Mouse (Mus musculus) forebrain, embryonic 15.5 days (tissue): ENCODE data around the gene Syngap1. TPM values are rescaled to one million over a fixed set of nuclear protein-coding genes. Genes with fewer than 3 reads are reported as not detected.

Experiments
- ATAC-seq: fragments of 200-750 bp; cut with Nextera tagmentation; replicated peaks from 2 replicates; pipeline ENCODE4 v1.8.0; 2017; ENCODE audit warnings: mild to moderate bottlenecking, moderate TSS enrichment, moderate library complexity
- H3K27ac ChIP-seq: fragments of 300-500 bp; sonication (generic); replicated peaks from 2 replicates; pipeline ENCODE4 v1.5.1; 2015; ENCODE audit warnings: mild to moderate bottlenecking, inconsistent platforms
- H3K27me3 ChIP-seq: fragments of 300-500 bp; sonication (generic); 2 replicates; pipeline ENCODE4 v1.6.1; 2015; ENCODE audit warnings: inconsistent platforms
- H3K36me3 ChIP-seq: fragments of 300-500 bp; sonication (generic); 2 replicates; pipeline ENCODE4 v1.6.1; 2015; ENCODE audit warnings: mild to moderate bottlenecking, inconsistent platforms
- H3K4me1 ChIP-seq: fragments of 300-500 bp; sonication (generic); 2 replicates; pipeline ENCODE4 v1.6.1; 2015; ENCODE audit warnings: inconsistent platforms
- H3K4me2 ChIP-seq: fragments of 300-500 bp; sonication (generic); replicated peaks from 2 replicates; pipeline ENCODE4 v1.6.1; 2015; ENCODE audit warnings: mild to moderate bottlenecking, inconsistent platforms
- H3K4me3 ChIP-seq: fragments of 300-500 bp; sonication (generic); 2 replicates; pipeline ENCODE4 v1.5.1; 2015; ENCODE audit warnings: mild to moderate bottlenecking, inconsistent platforms
- H3K9ac ChIP-seq: fragments of 300-500 bp; sonication (generic); replicated peaks from 2 replicates; pipeline ENCODE4 v1.6.1; 2015; ENCODE audit warnings: mild to moderate bottlenecking, inconsistent platforms
- H3K9me3 ChIP-seq: fragments of 300-500 bp; sonication (generic); 2 replicates; pipeline ENCODE4 v1.6.1; 2016; ENCODE audit warnings: inconsistent platforms
- WGBS: fragments of 180-500 bp; shearing (Covaris S2); methylation state at CpG from one replicate; pipeline ENCODE4 v1.1.7; 2015; ENCODE audit warnings: mixed read lengths; 5-methylcytosine and 5-hydroxymethylcytosine counted together
- polyA plus RNA-seq: library from polyadenylated mRNA; unstranded; fragments of >200 nt; fragmentation: Nextera tagmentation; extraction: Ambion mirVana; gene quantifications from 2 replicates; pipeline ENCODE4 v1.2.1, GENCODE M21; 2015

Syngap1 gene
- polyA plus RNA-seq, 1 experiment from 2014 or later, result 6.5 TPM

GRCm38 (mm10) chr17:26938731-26939130 lies 2.3 kb upstream of the Syngap1 start:
- H3K36me3 ChIP-seq, result peaks cover 20% of the 10 kb centered on the region
- under 1% methylated on average over 22 of the region's 22 CpGs for WGBS
- peak overlapping the region; percentile 77 for H3K9ac ChIP-seq
- H3K4me1 ChIP-seq, result peaks cover 57% of the 10 kb centered on the region
- H3K27me3 ChIP-seq, result no peaks in the 10 kb centered on the region
- peak; percentile 0; the same call in 1 of the 2 replicates for ATAC-seq
- H3K4me3 ChIP-seq, result peak overlapping the region; percentile 87
- peak overlapping the region; percentile 99 for H3K4me2 ChIP-seq
- H3K9me3 ChIP-seq, result no peaks in the 10 kb centered on the region
- peak overlapping the region; percentile 98 for H3K27ac ChIP-seq

GRCm38 (mm10) chr17:26939178-26939972 lies 1.7 kb upstream of the Syngap1 start, which contains the start of gene Cuta:
Gene Cuta (minus strand): TSS chr17:26939569.
- peak within 1 kb of the TSS; percentile 99 for H3K4me2 ChIP-seq
- H3K4me1 ChIP-seq, result peaks cover 56% of the 10 kb centered on the region
- ATAC-seq, result peak; percentile 93
- no peaks in the 10 kb centered on the region for H3K9me3 ChIP-seq
- H3K27ac ChIP-seq, result peak within 1 kb of the TSS; percentile 98
- WGBS, result under 1% methylated on average over 70 of the region's 70 CpGs
- no peaks in the 10 kb centered on the region for H3K27me3 ChIP-seq
- peaks cover 20% of the 10 kb centered on the region for H3K36me3 ChIP-seq
- peak within 1 kb of the TSS; percentile 87 for H3K4me3 ChIP-seq
- H3K9ac ChIP-seq, result peak within 1 kb of the TSS; percentile 77

- Histone ChIP-seq H3K36me3 (peaks cover 18% of the 10 kb centered on the region), H3K9me3 (no peaks in the 10 kb centered on the region), H3K9ac (peak overlapping the region; percentile 77), H3K4me2 (peak overlapping the region; percentile 99), H3K4me3 (peak overlapping the region; percentile 87), H3K27me3 (no peaks in the 10 kb centered on the region), H3K27ac (peak overlapping the region; percentile 98), H3K4me1 (peaks cover 60% of the 10 kb centered on the region)
- ATAC-seq, result no peak
- WGBS, result 2% methylated on average over 3 of the region's 3 CpGs
These were observed 1.1 kb upstream of the Syngap1 start for GRCm38 (mm10) chr17:26939973-26940300.

- 9% methylated on average over 4 of the region's 4 CpGs for WGBS
- Histone ChIP-seq H3K36me3 (0 out of 2 replicates have a peak, but pooled peaks cover 5% of the 10 kb centered on the region), H3K4me3 (peak overlapping the region; percentile 51), H3K4me1 (peaks cover 81% of the 10 kb centered on the region), H3K4me2 (peak overlapping the region; percentile 99), H3K27ac (peak overlapping the region; percentile 98), H3K9ac (peak overlapping the region; percentile 69), H3K27me3 (no peaks in the 10 kb centered on the region), H3K9me3 (no peaks in the 10 kb centered on the region)
- ATAC-seq, result no peak
These were observed 953 bp downstream of the Syngap1 start for GRCm38 (mm10) chr17:26941841-26942570.

GRCm38 (mm10) chr17:26945824-26946495 lies 4.9 kb downstream of the Syngap1 start:
- Histone ChIP-seq H3K36me3 (no peaks in the 10 kb centered on the region), H3K27me3 (no peaks in the 10 kb centered on the region), H3K27ac (peak overlapping the region; percentile 91), H3K4me3 (peak overlapping the region; percentile 44), H3K4me1 (peaks cover 83% of the 10 kb centered on the region), H3K9me3 (no peaks in the 10 kb centered on the region), H3K4me2 (peak overlapping the region; percentile 84), H3K9ac (peak overlapping the region; percentile 60)
- no peak for ATAC-seq
- 22% methylated on average over 13 of the region's 13 CpGs for WGBS

GRCm38 (mm10) chr17:26946567-26946966 lies 5.5 kb downstream of the Syngap1 start:
- peak; percentile 6; the same call in 1 of the 2 replicates for ATAC-seq
- Histone ChIP-seq H3K27me3 (no peaks in the 10 kb centered on the region), H3K9ac (peak overlapping the region; percentile 60), H3K4me1 (peaks cover 88% of the 10 kb centered on the region), H3K4me2 (peak overlapping the region; percentile 84), H3K4me3 (peak overlapping the region; percentile 44), H3K9me3 (no peaks in the 10 kb centered on the region), H3K27ac (peak overlapping the region; percentile 91), H3K36me3 (no peaks in the 10 kb centered on the region)
- WGBS, result under 1% methylated on average over 37 of the region's 37 CpGs

GRCm38 (mm10) chr17:26947231-26948100 lies 6.4 kb downstream of the Syngap1 start:
- H3K9me3 ChIP-seq, result no peaks in the 10 kb centered on the region
- ATAC-seq, result no peak
- no peaks in the 10 kb centered on the region for H3K27me3 ChIP-seq
- H3K4me3 ChIP-seq, result peak overlapping the region; percentile 44
- WGBS, result 23% methylated on average over 12 of the region's 12 CpGs
- peak overlapping the region; percentile 60 for H3K9ac ChIP-seq
- H3K4me2 ChIP-seq, result peak overlapping the region; percentile 84
- peak overlapping the region; percentile 91 for H3K27ac ChIP-seq
- H3K4me1 ChIP-seq, result peaks cover 91% of the 10 kb centered on the region
- no peaks in the 10 kb centered on the region for H3K36me3 ChIP-seq

- WGBS, result under 1% methylated on average over 26 of the region's 87 CpGs
- no peak for ATAC-seq
- peak overlapping the region; percentile 71 for H3K4me3 ChIP-seq
- peak overlapping the region; percentile 81 for H3K9ac ChIP-seq
- H3K4me1 ChIP-seq, result peaks cover 91% of the 10 kb centered on the region
- peak overlapping the region; percentile 87 for H3K4me2 ChIP-seq
- no peaks in the 10 kb centered on the region for H3K27me3 ChIP-seq
- H3K27ac ChIP-seq, result peak overlapping the region; percentile 88
- no peaks in the 10 kb centered on the region for H3K9me3 ChIP-seq
- H3K36me3 ChIP-seq, result peaks cover 3% of the 10 kb centered on the region; the same call in 1 of the 2 replicates
These were observed 7.4 kb downstream of the Syngap1 start for GRCm38 (mm10) chr17:26948316-26949050.

- ATAC-seq, result no peak
- Histone ChIP-seq H3K9ac (peak overlapping the region; percentile 81), H3K4me2 (peak overlapping the region; percentile 87), H3K4me3 (peak overlapping the region; percentile 71), H3K36me3 (peaks cover 3% of the 10 kb centered on the region; the same call in 1 of the 2 replicates), H3K9me3 (no peaks in the 10 kb centered on the region), H3K27ac (peak overlapping the region; percentile 88), H3K27me3 (no peaks in the 10 kb centered on the region), H3K4me1 (peaks cover 91% of the 10 kb centered on the region)
- WGBS, result 9% methylated on average over 13 of the region's 14 CpGs
These were observed 8.1 kb downstream of the Syngap1 start for GRCm38 (mm10) chr17:26949051-26949577.

GRCm38 (mm10) chr17:26949866-26950265 lies 8.8 kb downstream of the Syngap1 start:
- WGBS, result 35% methylated on average over 5 of the region's 5 CpGs
- Histone ChIP-seq H3K27ac (peak overlapping the region; percentile 88), H3K9ac (peak overlapping the region; percentile 81), H3K4me3 (peak overlapping the region; percentile 71), H3K36me3 (peaks cover 7% of the 10 kb centered on the region), H3K9me3 (no peaks in the 10 kb centered on the region), H3K27me3 (no peaks in the 10 kb centered on the region), H3K4me2 (peak overlapping the region; percentile 87), H3K4me1 (peaks cover 85% of the 10 kb centered on the region)
- no peak for ATAC-seq
